Mouse (Mus musculus) activated CD4-positive, CD25-positive, alpha-beta regulatory T cell, adult 4 months (primary cell): ENCODE data around the gene 4931406C07Rik. TPM values are rescaled to one million over a fixed set of nuclear protein-coding genes. Genes with fewer than 3 reads are reported as not detected.
A peak's percentile ranks its signal among the peaks of the same experiment; 100 is the strongest.

Experiments used
- ATAC-seq: one replicate; pipeline ENCODE4 v1.8.0; 2017
- polyA plus RNA-seq, 2 experiments: library from polyadenylated mRNA; unstranded; fragments of 100-300 nt; shearing (Covaris generic); gene quantifications; one replicate each; pipeline ENCODE4 v1.2.1; 2017

Gene 4931406C07Rik
- polyA plus RNA-seq, 2 experiments from 2014 or later, result 3.4 to 3.7 TPM

- no peak for ATAC-seq
Observed at GRCm38 (mm10) chr9:15287846-15288245, 18.4 kb downstream of the 4931406C07Rik start.

GRCm38 (mm10) chr9:15285443-15285842 lies 20.8 kb downstream of the 4931406C07Rik start:
- ATAC-seq, result no peak

DNA sequence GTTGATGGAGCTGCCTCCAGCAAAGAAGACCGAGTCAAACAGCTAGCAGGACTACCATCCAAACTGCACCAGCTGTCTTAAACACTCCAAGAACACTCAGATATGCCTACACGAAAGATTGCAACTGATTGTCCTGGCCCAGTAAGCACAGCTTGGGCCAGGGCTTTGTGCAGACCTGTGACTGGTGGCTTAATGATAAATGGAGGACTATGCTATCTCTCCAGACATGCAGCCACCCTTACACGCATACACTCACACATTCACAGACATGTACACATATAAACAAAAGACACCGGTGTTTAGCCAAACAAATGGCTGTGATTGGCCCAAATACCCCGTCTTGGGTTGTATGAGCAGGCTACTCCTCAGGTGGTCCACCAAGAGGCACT lies 25.8 kb downstream of the 4931406C07Rik start:
- no peak for ATAC-seq

GRCm38 (mm10) chr9:15279649-15280490 lies 26.4 kb downstream of the 4931406C07Rik start, which contains the start of gene Med17:
Gene Med17 (minus strand): TSS chr9:15279931.
- ATAC-seq, result peak; percentile 91

GRCm38 (mm10) chr9:15279139-15279648 lies 27.1 kb downstream of the 4931406C07Rik start:
- no peak for ATAC-seq

DNA sequence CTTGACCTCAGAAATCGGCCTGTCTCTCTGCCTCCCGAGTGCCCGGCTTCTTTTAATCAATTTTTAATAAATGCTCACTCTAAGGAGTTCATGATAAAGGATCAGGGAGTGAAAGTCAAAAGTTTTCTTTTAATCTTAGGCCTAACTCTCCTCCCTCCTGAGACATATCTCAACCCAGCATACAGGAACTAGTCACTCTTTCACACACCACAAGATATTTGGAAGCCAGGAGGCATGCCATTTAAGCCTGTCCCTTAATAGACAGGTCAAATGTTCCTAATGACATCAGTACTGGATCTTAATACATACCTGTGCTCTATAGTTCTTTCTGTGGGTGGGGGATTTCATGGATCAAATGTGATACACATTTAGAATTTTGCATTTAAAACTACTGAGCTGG lies 27.9 kb downstream of the 4931406C07Rik start:
- no peak for ATAC-seq

DNA sequence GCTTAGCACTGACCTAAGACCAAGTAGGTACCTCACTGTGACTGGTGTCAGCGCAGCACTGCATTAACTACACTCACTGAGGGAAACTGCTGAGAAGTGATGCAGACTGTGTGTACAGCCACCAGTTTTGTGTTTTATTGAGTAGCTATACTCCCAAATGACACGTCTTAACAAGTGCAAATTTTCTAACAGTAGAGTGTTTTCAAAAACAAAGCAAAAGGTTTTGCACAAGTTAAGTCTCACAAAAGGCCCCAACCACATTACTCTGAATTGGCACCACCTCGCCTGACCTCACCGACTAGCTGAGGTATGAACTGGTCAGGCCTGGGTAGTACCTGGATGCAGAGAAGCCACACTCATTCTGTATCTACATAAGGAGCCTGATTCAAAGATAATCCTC lies 29.4 kb downstream of the 4931406C07Rik start:
- no peak for ATAC-seq

GRCm38 (mm10) chr9:15273981-15274380 lies 32.3 kb downstream of the 4931406C07Rik start:
- no peak for ATAC-seq

GRCm38 (mm10) chr9:15263487-15263886 lies 42.8 kb downstream of the 4931406C07Rik start:
- no peak for ATAC-seq

GRCm38 (mm10) chr9:15261980-15262379 lies 44.3 kb downstream of the 4931406C07Rik start:
- ATAC-seq, result no peak

DNA sequence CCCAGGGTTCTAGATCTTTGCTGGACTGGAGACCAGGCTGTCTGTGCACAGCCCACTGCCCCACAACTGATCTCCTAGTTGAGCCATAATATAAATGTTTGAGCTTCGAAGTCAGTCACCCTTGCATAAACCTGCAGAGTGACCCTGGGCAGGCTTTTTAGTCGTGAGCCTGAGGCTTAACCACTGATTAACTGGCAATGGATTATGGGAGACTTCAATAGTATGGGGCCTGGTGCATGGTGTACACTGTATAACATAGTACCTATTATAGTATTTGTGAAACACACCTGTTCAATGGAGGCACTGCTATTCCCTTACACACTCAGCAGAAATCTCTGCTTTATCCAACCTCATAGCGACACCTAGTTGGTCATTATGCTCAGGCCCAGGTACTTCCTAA lies 50.0 kb downstream of the 4931406C07Rik start:
- no peak for ATAC-seq

DNA sequence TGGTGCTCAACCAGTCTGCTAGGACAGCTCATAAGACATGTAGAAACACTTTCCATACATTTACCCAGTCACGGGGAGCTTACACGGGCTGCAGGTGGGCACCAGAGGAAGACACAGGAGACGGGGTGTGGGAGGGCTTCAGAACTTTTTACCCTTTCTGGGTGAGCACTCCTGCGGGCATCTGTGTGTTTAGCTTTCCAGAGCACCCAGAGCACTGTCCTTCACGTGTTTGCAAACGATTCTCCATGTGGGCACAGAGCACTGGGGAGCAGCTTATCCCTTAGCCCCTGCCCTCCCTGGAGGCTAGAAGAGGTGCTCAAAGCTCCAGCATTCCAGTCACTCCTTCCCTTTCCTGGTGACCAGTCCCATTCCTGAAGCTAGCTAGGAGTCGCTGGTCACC lies 51.7 kb downstream of the 4931406C07Rik start:
- no peak for ATAC-seq

DNA sequence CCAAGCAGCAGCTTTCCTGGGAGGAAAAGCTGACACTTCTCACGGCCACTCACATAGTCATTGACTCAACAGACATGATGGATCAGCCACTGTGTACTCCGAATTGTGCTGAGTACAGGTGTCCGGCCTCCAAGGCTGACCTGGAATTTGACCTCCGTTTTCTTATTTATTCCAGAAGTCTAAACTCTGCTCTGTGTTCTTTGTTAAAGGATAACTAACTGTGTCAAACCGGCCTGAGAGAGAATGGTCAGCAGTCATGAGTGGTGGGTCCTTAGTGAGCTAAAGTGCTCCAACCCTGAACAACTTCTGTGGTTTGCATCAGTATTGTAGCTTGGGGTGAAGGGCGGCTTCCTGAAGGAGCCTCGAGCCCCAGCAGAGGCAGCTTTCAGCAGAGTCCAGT lies 54.1 kb downstream of the 4931406C07Rik start:
- no peak for ATAC-seq

DNA sequence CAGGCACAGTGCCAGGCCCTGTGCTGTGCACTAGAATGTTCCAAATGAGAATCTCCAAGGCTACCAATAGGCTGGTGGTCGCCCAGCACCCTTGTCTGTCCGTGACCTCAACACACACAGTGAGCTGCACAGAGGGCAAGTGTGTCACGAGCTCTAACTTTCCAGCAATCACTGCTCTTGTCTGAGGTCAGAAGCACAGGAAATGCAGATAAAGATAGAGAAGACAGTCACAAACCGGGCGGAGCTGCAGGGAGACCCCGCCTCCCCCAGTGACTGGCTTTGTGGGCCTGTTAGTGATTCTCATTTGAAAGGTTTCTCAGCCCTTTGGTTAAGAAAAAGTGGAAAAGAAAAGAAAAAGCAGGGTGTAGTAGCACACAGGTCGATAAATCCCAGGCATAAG lies 55.9 kb downstream of the 4931406C07Rik start:
- no peak for ATAC-seq

DNA sequence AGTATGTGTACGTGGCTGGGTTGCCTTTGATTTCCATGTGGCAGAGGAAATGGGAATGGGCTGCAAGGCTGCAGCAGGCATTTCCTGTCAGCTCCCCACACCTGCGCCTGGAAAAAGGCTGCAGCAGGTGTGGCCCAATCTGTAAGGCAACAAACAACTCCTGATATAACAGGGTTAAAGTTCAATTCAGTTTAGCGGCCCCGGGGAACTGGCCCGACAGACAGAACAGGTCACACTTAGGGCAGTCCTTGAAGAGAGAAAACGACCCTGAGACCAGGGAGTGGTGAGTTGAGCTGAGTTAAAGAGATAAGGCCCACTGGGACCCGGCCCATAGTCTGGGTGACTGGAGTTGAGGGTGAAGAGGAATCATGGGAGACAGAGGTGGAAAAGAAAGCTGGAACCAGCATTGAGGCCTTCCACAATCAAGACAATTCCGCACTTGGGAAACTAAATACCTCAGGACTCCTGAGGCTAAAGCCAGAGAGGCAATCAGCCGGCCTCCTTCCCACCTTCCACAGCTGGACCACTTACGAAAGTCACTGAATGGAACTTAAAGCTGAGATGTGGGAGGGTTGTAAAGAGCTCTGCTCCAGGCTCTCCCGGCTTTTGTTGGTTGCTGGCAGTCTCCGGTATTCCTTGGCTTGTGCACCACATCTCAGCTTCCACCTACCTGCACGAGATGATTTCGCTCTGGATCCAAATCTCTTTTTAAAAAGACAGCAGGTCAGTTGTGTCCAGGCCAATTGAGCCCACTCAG lies 60.8 kb downstream of the 4931406C07Rik start:
- ATAC-seq, result no peak

DNA sequence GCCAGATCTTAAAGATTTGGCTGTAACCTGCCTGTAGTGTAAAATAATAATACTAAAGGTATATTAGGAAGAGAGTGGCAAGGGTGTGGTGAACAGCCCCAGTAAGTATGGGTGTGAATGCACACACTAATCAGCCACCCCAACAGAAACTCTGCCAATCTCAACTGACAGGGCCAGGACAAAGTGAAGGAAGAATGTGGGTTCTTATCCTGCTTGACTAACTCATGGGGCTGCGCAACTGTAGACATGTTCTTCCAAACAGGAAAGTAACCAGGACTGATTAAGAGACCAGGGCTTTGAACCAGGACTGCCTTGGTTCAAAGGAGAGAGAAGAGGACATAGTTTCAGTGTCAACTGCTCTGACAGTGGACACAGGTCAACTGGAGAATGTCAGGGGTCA lies 64.1 kb downstream of the 4931406C07Rik start:
- no peak for ATAC-seq

DNA sequence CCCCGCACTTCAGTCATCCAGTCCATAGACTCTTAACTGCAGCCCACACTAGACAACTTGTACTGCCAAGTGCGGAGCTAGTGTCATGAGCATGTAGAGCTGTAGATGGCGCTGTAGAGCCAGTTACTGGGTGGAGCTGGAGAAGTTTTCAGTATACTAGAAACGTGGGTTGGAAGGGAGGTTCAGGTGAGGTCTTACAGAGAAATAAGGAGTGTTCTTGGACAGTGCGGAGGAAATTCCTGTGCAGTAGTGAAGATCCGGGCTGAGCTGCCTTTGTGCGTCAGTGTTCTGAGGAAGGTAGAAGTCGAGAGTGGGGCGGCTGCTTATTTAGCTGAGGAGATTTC lies 64.7 kb downstream of the 4931406C07Rik start:
- no peak for ATAC-seq

- ATAC-seq, result no peak
Observed at GRCm38 (mm10) chr9:15240863-15241595, 65.2 kb downstream of the 4931406C07Rik start.

DNA sequence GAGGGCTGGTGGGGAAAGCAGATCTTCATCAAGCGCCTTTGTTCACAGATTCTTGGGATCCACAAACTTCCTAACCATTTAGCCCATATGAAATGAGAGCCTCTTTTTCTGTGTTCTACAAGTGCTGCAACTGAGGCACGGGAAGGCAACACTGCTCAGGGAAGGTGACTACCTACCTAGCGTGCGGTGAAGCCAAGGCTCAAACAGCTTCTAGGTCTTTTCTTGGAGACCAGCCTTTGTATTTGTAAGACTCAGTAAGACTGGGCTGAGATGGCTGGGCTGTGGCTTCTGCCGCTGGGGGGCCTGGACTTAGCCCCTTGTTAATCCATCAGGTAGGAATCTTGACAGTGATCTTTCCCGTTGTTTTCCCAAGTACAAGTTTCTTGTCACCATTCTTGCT lies 66.2 kb downstream of the 4931406C07Rik start:
- no peak for ATAC-seq

GRCm38 (mm10) chr9:15239042-15239925 lies 67.0 kb downstream of the 4931406C07Rik start, which contains the start of gene Vstm5:
Gene Vstm5 (plus strand): TSS chr9:15239045.
- ATAC-seq, result no peak

DNA sequence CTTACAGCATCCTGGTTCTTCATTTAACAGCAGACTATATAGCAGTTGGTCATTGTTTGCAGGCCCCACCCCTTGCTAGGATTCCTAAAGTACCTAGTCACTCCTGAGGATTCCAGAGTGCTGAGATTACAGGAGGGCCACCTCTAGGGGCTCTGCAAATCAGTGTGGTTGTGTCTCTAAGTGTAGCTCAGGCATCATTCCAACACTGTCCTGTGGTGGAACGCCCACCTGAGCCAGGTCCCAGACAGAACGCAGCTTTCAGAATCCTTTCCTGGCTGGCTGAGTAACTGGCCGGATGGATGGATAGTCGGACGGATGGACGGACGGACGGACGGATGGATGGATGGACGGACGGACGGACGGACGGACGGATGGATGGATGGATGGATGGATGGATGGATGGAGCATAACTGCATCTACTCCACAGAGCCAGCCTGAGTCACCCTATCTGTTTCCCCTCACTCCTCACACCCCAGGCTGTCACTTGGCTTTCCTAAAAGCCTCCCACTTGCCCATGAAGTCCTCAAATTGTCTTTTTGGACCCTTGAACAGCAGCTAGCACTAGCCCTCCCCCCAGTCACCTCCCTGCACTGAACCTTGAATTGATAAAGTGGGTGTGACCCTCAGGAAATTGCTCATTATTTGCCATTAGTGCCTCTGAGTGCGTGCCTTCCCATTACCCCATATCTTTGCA lies 67.8 kb downstream of the 4931406C07Rik start:
- no peak for ATAC-seq
